Mouse (Mus musculus): ENCODE results near the gene Lnpk.

GRCm38 (mm10) chr2:74609350-74609749 lies 30.1 kb upstream of the Lnpk start:
- TF ChIP-seq CTCF (IDR thresholded peaks at IDR 0.05; ENCODE audit: control insufficient read depth, insufficient read depth, insufficient read length) (no peak), MAX (IDR thresholded peaks at IDR 0.05) (no peak), USF1 (IDR thresholded peaks at IDR 0.05; ENCODE audit: low read depth) (no peak), CEBPB (IDR thresholded peaks at IDR 0.05; ENCODE audit: low read depth) (no peak), MYOD1 (IDR thresholded peaks at IDR 0.05; ENCODE audit: control insufficient read depth, insufficient read length, low read depth) (no peak)

Measured in C2C12 (cell line).